Mouse (Mus musculus): ENCODE measurements at regions not wholly inside any gene's neighbourhood (a gene's known extent, or its start where the extent isn't known, plus 50 kb on each side); places are given as distances from the start of the nearest gene placed in this dataset.
"Not testable (repeated sequence)": the region's sequence is repeated elsewhere in the genome, so short reads cannot be mapped to it uniquely, and the experiment has no call there.

- H3K4me1 ChIP-seq (ENCODE audit: control insufficient read depth in 2 of 2, insufficient read depth in 2 of 2, low read length in 2 of 2): no peaks in the 10 kb centered on the region
- no peaks in the 10 kb centered on the region for H3K27me3 ChIP-seq (ENCODE audit: control insufficient read depth, insufficient read depth, low read length)
- no peaks in the 10 kb centered on the region for H3K9me3 ChIP-seq (ENCODE audit: control insufficient read depth, low read length)
- H3K4me3 ChIP-seq (ENCODE audit: control insufficient read depth in 1 of 2, insufficient read depth in 1 of 2, low read depth in 1 of 2, low read length in 2 of 2): no peak overlapping the region
- WGBS: 74% methylated on average over 1 of the region's 1 CpGs
- H3K36me3 ChIP-seq (ENCODE audit: control insufficient read depth, insufficient read depth, low read length): no peaks in the 10 kb centered on the region
- ATAC-seq (ENCODE audit: insufficient number of reproducible peaks, insufficient read depth, low FRiP score, low read depth): no peak
- H3K9ac ChIP-seq (ENCODE audit: low read length): no peak overlapping the region
- no peak overlapping the region for H3K27ac ChIP-seq (replicated peaks in 1 of 2; ENCODE audit: control insufficient read depth in 1 of 2, insufficient read depth in 1 of 2, low read depth in 2 of 2, low read length in 2 of 2)
- no peak overlapping the region for H3K4me2 ChIP-seq (ENCODE audit: low read length)
Measured at GRCm38 (mm10) chr9:86109906-86110305, 267.7 kb downstream of the Tpbg start.

DNA sequence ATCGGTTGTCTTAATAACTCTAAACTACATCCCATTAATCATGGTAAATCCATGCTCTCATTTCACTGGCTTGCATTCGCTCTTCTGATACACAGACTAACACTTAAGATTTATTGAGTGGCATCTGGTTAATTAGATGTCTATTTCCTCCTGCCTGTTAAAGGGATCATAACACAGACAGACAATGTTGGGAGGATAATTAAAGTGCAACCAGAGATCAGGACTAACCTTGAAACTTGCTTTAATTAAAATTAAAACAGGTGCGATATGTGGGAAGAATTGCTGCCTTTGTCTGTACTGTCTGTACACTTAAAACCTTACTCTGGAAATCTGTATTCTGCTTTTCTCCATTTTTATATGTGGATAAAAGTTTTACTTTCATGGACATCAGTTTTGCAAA, 277.2 kb downstream of the Tpbg start:
- no peaks in the 10 kb centered on the region for H3K27me3 ChIP-seq (ENCODE audit: control insufficient read depth, insufficient read depth, low read length)
- H3K4me2 ChIP-seq (ENCODE audit: low read length): no peak overlapping the region
- no peak overlapping the region for H3K9ac ChIP-seq (ENCODE audit: low read length)
- no peak for ATAC-seq (ENCODE audit: insufficient number of reproducible peaks, insufficient read depth, low FRiP score, low read depth)
- H3K9me3 ChIP-seq (ENCODE audit: control insufficient read depth, low read length): no peaks in the 10 kb centered on the region
- no peaks in the 10 kb centered on the region for H3K36me3 ChIP-seq (ENCODE audit: control insufficient read depth, insufficient read depth, low read length)
- H3K4me1 ChIP-seq (ENCODE audit: control insufficient read depth in 2 of 2, insufficient read depth in 2 of 2, low read length in 2 of 2): no peaks in the 10 kb centered on the region
- no peak overlapping the region for H3K4me3 ChIP-seq (ENCODE audit: control insufficient read depth in 1 of 2, insufficient read depth in 1 of 2, low read depth in 1 of 2, low read length in 2 of 2)
- WGBS: 89% methylated on average over 3 of the region's 3 CpGs
- no peak overlapping the region for H3K27ac ChIP-seq (replicated peaks in 1 of 2; ENCODE audit: control insufficient read depth in 1 of 2, insufficient read depth in 1 of 2, low read depth in 2 of 2, low read length in 2 of 2)

DNA sequence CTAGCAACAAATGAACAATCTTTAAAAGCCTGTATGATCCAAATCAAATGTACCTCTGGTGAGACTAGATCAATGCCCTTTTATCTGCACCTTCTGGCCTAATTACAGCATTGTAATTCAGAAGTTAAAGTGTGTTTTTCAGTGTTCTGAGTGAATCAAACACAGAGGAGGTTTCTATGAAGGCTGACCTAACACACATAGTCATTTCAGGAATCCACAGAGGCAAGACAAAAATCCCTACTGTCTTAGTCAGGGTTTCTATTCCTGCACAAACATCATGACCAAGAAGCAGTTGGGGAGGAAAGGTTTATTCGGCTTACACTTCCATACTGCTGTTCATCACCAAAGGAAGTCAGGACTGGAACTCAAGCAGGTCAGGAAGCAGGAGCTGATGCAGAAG, 293.4 kb downstream of the Tpbg start:
- not testable (repeated sequence) for H3K36me3 ChIP-seq (ENCODE audit: control insufficient read depth, insufficient read depth, low read length); H3K9ac ChIP-seq (ENCODE audit: low read length); H3K27me3 ChIP-seq (ENCODE audit: control insufficient read depth, insufficient read depth, low read length); H3K9me3 ChIP-seq (ENCODE audit: control insufficient read depth, low read length); H3K4me2 ChIP-seq (ENCODE audit: low read length); H3K4me1 ChIP-seq (ENCODE audit: control insufficient read depth in 2 of 2, insufficient read depth in 2 of 2, low read length in 2 of 2); ATAC-seq (ENCODE audit: insufficient number of reproducible peaks, insufficient read depth, low FRiP score, low read depth); H3K27ac ChIP-seq (replicated peaks in 1 of 2; ENCODE audit: control insufficient read depth in 1 of 2, insufficient read depth in 1 of 2, low read depth in 2 of 2, low read length in 2 of 2); H3K4me3 ChIP-seq (ENCODE audit: control insufficient read depth in 1 of 2, insufficient read depth in 1 of 2, low read depth in 1 of 2, low read length in 2 of 2)
- WGBS: 60% methylated on average over 1 of the region's 1 CpGs

GRCm38 (mm10) chr9:86145903-86146302, 303.7 kb downstream of the Tpbg start:
- Histone ChIP-seq H3K4me3 (ENCODE audit: control insufficient read depth in 1 of 2, insufficient read depth in 1 of 2, low read depth in 1 of 2, low read length in 2 of 2) (no peak overlapping the region), H3K27me3 (ENCODE audit: control insufficient read depth, insufficient read depth, low read length) (no peaks in the 10 kb centered on the region), H3K27ac (replicated peaks in 1 of 2; ENCODE audit: control insufficient read depth in 1 of 2, insufficient read depth in 1 of 2, low read depth in 2 of 2, low read length in 2 of 2) (no peak overlapping the region), H3K9ac (ENCODE audit: low read length) (no peak overlapping the region), H3K4me1 (ENCODE audit: control insufficient read depth in 2 of 2, insufficient read depth in 2 of 2, low read length in 2 of 2) (no peaks in the 10 kb centered on the region), H3K36me3 (ENCODE audit: control insufficient read depth, insufficient read depth, low read length) (no peaks in the 10 kb centered on the region), H3K9me3 (ENCODE audit: control insufficient read depth, low read length) (no peaks in the 10 kb centered on the region), H3K4me2 (ENCODE audit: low read length) (no peak overlapping the region)
- 85% methylated on average over 4 of the region's 4 CpGs for WGBS
- ATAC-seq (ENCODE audit: insufficient number of reproducible peaks, insufficient read depth, low FRiP score, low read depth): no peak

- Histone ChIP-seq H3K4me1 (ENCODE audit: control insufficient read depth in 2 of 2, insufficient read depth in 2 of 2, low read length in 2 of 2) (no peaks in the 10 kb centered on the region), H3K36me3 (ENCODE audit: control insufficient read depth, insufficient read depth, low read length) (no peaks in the 10 kb centered on the region), H3K9ac (ENCODE audit: low read length) (no peak overlapping the region), H3K4me3 (ENCODE audit: control insufficient read depth in 1 of 2, insufficient read depth in 1 of 2, low read depth in 1 of 2, low read length in 2 of 2) (no peak overlapping the region), H3K4me2 (ENCODE audit: low read length) (no peak overlapping the region), H3K27me3 (ENCODE audit: control insufficient read depth, insufficient read depth, low read length) (no peaks in the 10 kb centered on the region), H3K9me3 (ENCODE audit: control insufficient read depth, low read length) (no peaks in the 10 kb centered on the region), H3K27ac (replicated peaks in 1 of 2; ENCODE audit: control insufficient read depth in 1 of 2, insufficient read depth in 1 of 2, low read depth in 2 of 2, low read length in 2 of 2) (no peak overlapping the region)
- WGBS: 91% methylated on average over 1 of the region's 1 CpGs
- ATAC-seq (ENCODE audit: insufficient number of reproducible peaks, insufficient read depth, low FRiP score, low read depth): no peak
Measured at GRCm38 (mm10) chr9:86160316-86160715, 304.4 kb downstream of the Ube2cbp start.

DNA sequence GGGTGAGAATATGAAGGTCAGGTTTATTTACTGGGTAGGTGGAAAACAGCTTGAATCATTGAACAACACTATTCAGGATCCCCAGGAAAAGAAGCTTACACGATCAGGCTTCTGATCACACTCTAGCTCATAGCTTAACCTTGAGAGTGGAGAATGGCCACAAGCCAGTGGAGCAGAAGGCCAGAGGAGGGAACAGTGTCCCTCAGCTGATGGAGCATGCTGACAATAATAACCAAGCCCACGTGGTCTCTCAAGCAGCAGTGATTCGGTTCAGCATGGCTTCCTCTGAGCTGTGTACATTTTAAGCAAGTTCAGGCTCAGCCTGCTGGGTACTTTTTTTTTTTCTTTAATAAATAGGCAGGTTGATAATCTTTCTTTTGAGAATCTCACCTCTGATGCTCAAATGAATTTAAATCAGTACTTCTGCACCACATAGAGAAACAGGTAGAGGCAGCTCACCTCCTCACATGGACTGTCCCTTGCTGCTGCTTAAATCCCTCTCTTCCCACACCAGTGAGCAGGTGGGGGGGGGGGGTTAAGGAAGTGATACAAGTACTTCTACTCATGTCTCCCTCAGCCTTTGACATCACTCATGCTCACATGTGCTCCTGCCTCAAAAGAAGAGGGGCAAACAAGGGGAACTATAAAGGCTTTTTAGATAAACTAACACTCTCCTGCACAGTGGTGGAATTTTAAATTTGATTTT, 298.2 kb downstream of the Ube2cbp start:
- Histone ChIP-seq H3K4me1 (ENCODE audit: control insufficient read depth in 2 of 2, insufficient read depth in 2 of 2, low read length in 2 of 2) (no peaks in the 10 kb centered on the region), H3K27me3 (ENCODE audit: control insufficient read depth, insufficient read depth, low read length) (no peaks in the 10 kb centered on the region), H3K9me3 (ENCODE audit: control insufficient read depth, low read length) (no peaks in the 10 kb centered on the region), H3K9ac (ENCODE audit: low read length) (no peak overlapping the region), H3K4me3 (ENCODE audit: control insufficient read depth in 1 of 2, insufficient read depth in 1 of 2, low read depth in 1 of 2, low read length in 2 of 2) (no peak overlapping the region), H3K27ac (replicated peaks in 1 of 2; ENCODE audit: control insufficient read depth in 1 of 2, insufficient read depth in 1 of 2, low read depth in 2 of 2, low read length in 2 of 2) (no peak overlapping the region), H3K36me3 (ENCODE audit: control insufficient read depth, insufficient read depth, low read length) (no peaks in the 10 kb centered on the region), H3K4me2 (ENCODE audit: low read length) (no peak overlapping the region)
- no peak for ATAC-seq (ENCODE audit: insufficient number of reproducible peaks, insufficient read depth, low FRiP score, low read depth)
- WGBS: 65% methylated on average over 3 of the region's 3 CpGs

DNA sequence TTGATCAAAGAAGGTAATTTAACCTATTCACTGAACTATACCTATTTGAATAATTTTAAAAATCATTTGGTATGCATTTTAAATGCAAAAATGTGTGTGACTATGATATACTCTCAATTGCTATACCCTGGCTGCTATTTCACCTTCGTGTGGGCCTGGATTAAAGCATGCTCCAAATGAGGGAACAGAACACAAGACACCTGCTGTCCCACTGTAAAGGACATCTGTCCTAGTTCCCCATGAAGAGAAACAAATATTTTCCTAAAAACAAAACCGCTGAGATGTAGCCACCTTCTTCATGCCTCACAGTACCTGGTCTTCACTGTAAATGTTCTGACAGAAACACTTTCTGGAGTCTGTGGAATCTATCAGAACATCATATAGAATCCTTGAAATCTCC, 294.0 kb downstream of the Ube2cbp start:
- no peaks in the 10 kb centered on the region for H3K36me3 ChIP-seq (ENCODE audit: control insufficient read depth, insufficient read depth, low read length)
- no peak for ATAC-seq (ENCODE audit: insufficient number of reproducible peaks, insufficient read depth, low FRiP score, low read depth)
- no peak overlapping the region for H3K4me3 ChIP-seq (ENCODE audit: control insufficient read depth in 1 of 2, insufficient read depth in 1 of 2, low read depth in 1 of 2, low read length in 2 of 2)
- H3K9me3 ChIP-seq (ENCODE audit: control insufficient read depth, low read length): no peaks in the 10 kb centered on the region
- no peaks in the 10 kb centered on the region for H3K4me1 ChIP-seq (ENCODE audit: control insufficient read depth in 2 of 2, insufficient read depth in 2 of 2, low read length in 2 of 2)
- H3K4me2 ChIP-seq (ENCODE audit: low read length): no peak overlapping the region
- no peak overlapping the region for H3K9ac ChIP-seq (ENCODE audit: low read length)
- no peak overlapping the region for H3K27ac ChIP-seq (replicated peaks in 1 of 2; ENCODE audit: control insufficient read depth in 1 of 2, insufficient read depth in 1 of 2, low read depth in 2 of 2, low read length in 2 of 2)
- 72% methylated on average over 2 of the region's 2 CpGs for WGBS
- no peaks in the 10 kb centered on the region for H3K27me3 ChIP-seq (ENCODE audit: control insufficient read depth, insufficient read depth, low read length)
